Mouse (Mus musculus) macrophage (primary cell): ENCODE data around the gene Ebf1. TPM values are rescaled to one million over a fixed set of nuclear protein-coding genes. Genes with fewer than 3 reads are reported as not detected.

Experiments
- H3K27ac ChIP-seq: fragments of 350-480 bp; formaldehyde crosslinking; 2 replicates; pipeline ENCODE4 v1.9.0; 2021
- H3K36me3 ChIP-seq: fragments of 350-480 bp; formaldehyde crosslinking; 2 replicates; pipeline ENCODE4 v1.9.0; 2021; ENCODE audit errors: inconsistent target
- H3K4me3 ChIP-seq: fragments of 350-480 bp; formaldehyde crosslinking; 2 replicates; pipeline ENCODE4 v1.9.0; 2021; ENCODE audit errors: inconsistent target
- H3K79me2 ChIP-seq: fragments of 350-480 bp; formaldehyde crosslinking; 2 replicates; pipeline ENCODE4 v1.9.0; 2021; ENCODE audit errors: inconsistent target
- WGBS: methylation state at CpG from one replicate; pipeline ENCODE4 v1.1.7; 2026; ENCODE audit warnings: inconsistent platforms; ENCODE audit not compliant: missing documents; 5-methylcytosine and 5-hydroxymethylcytosine counted together
- polyA plus RNA-seq: library from polyadenylated mRNA; stranded (reverse); fragments of 250-400 nt; gene quantifications from 3 replicates; pipeline ENCODE4 v1.2.4, GENCODE M21; 2018; ENCODE audit warnings: inconsistent platforms

Ebf1 gene
- polyA plus RNA-seq, 1 experiment from 2014 or later = 0.04 TPM

- WGBS = 93% methylated on average over 5 of the region's 5 CpGs
- Histone ChIP-seq H3K27ac (no peak overlapping the region), H3K4me3 (no peak overlapping the region), H3K79me2 (no peaks in the 10 kb centered on the region), H3K36me3 (no peaks in the 10 kb centered on the region)
Measured at GRCm38 (mm10) chr11:44812193-44812746, 195.2 kb downstream of the Ebf1 start.

DNA sequence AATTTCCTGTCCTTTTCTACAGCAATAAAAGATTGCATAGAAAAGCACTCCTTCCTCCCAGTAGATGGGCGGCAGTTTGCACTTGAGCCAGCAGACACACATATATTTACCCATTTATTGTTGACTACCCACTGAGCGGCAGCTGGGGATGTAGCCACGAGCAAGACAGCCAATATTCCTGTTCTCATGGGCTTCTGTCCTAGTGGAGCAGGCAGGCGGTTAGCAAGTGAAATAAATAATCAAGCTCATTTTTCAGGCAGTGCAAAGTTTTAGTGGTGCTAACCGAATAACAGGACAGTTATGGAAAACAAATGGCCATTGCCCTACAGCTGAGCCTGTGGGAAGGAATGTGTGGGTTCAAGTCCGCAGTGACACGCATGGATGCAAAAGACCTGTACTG lies 196.4 kb downstream of the Ebf1 start:
- Histone ChIP-seq H3K4me3 (no peak overlapping the region), H3K36me3 (no peaks in the 10 kb centered on the region), H3K79me2 (no peaks in the 10 kb centered on the region), H3K27ac (no peak overlapping the region)
- 91% methylated on average over 7 of the region's 7 CpGs for WGBS

DNA sequence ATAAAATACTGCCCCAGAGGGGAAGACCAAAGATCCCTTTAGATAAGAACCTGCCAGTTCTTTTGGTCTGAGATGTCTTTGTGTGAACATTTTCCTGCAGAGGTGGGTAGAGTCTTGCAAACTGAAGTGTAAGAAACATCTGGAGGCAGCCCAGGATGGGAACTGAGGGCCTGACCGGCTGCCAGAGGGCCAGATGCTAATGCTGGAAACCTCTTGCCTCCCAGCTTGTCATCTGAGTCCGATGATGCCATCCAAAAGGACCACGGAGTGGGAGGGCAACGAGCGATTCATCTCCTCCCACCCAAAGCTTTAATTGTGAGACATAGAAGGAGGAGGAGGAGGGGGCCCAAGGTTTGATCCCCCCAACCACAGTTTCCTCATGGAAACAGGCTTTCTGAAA lies 197.7 kb downstream of the Ebf1 start:
- H3K27ac ChIP-seq = no peak overlapping the region
- 91% methylated on average over 5 of the region's 5 CpGs for WGBS
- no peaks in the 10 kb centered on the region for H3K36me3 ChIP-seq
- no peak overlapping the region for H3K4me3 ChIP-seq
- H3K79me2 ChIP-seq = no peaks in the 10 kb centered on the region

- H3K36me3 ChIP-seq = no peaks in the 10 kb centered on the region
- WGBS = 90% methylated on average over 4 of the region's 4 CpGs
- no peaks in the 10 kb centered on the region for H3K79me2 ChIP-seq
- H3K4me3 ChIP-seq = no peak overlapping the region
- no peak overlapping the region for H3K27ac ChIP-seq
Measured at GRCm38 (mm10) chr11:44815991-44816390, 198.9 kb downstream of the Ebf1 start.

DNA sequence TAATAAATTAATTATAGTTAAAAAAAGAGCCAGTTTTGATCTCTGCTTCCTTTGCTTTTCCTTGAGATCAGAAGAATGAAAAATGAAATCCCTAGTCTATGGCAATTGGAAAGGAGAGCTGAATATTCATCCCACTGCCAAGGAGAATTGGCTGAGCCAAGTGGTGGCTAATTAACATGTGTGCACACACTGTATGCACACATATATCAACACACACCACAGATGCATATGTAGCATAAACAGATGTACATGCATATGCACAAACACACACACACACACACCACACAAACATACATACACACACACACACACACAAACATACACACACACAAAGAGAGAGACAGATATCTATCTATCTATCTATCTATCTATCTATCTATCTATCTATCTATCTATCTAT lies 205.2 kb downstream of the Ebf1 start:
- no peaks in the 10 kb centered on the region for H3K79me2 ChIP-seq
- H3K27ac ChIP-seq = no peak overlapping the region
- no peak overlapping the region for H3K4me3 ChIP-seq
- no peaks in the 10 kb centered on the region for H3K36me3 ChIP-seq

DNA sequence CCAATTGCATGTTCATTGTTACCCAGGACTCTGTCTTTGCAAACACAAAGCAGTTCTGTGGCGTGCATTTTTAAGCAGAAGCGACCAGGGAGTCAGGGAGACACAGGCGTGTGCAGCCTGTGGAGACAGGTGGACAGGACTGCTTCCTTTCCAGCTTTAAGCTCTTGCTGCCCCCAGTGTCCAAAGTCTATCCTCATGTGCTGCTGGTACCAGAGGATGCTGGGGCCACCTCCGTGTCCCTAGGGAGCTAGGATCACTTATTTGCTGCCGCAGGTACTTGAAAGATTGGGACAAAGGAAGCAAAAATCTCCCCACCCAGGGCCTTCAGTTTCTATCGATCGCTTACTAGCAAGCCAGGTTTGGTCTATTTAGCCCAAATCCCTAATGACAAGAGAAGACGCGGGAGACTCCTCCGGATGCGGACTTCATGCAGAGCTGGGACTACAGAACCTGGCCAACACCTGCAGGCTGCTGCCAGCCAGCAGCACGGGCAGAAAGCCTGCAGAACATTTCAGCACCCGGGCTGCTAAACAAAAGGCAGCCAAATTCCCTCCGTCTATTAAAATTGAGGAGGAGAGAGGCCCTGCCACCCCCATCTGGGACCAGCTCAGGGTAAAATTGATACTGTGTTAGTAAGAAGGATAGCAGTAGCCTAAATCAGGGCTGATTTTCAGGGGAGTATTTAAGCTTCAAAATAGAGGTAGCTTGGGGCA lies 215.3 kb downstream of the Ebf1 start:
- no peaks in the 10 kb centered on the region for H3K79me2 ChIP-seq
- H3K36me3 ChIP-seq = no peaks in the 10 kb centered on the region
- WGBS = 58% methylated on average over 14 of the region's 14 CpGs
- no peak overlapping the region for H3K27ac ChIP-seq
- H3K4me3 ChIP-seq = no peak overlapping the region

DNA sequence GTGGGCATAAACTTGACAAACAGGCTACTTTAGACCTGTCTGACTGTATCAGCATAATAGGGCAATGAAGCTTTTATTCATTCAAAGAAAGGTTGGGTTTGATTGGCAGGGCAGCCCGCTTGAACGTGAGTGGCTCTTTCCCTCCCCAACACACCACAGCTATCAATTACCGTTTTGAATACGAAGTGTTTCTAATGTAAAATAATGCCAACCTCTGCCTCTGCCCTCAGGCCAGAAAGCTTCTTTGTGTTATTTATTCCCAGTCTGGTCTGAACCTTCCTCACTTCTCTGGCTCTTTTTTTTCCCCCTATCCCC lies 215.8 kb downstream of the Ebf1 start:
- H3K4me3 ChIP-seq = no peak overlapping the region
- 22% methylated on average over 4 of the region's 4 CpGs for WGBS
- no peaks in the 10 kb centered on the region for H3K79me2 ChIP-seq
- no peak overlapping the region for H3K27ac ChIP-seq
- H3K36me3 ChIP-seq = no peaks in the 10 kb centered on the region

DNA sequence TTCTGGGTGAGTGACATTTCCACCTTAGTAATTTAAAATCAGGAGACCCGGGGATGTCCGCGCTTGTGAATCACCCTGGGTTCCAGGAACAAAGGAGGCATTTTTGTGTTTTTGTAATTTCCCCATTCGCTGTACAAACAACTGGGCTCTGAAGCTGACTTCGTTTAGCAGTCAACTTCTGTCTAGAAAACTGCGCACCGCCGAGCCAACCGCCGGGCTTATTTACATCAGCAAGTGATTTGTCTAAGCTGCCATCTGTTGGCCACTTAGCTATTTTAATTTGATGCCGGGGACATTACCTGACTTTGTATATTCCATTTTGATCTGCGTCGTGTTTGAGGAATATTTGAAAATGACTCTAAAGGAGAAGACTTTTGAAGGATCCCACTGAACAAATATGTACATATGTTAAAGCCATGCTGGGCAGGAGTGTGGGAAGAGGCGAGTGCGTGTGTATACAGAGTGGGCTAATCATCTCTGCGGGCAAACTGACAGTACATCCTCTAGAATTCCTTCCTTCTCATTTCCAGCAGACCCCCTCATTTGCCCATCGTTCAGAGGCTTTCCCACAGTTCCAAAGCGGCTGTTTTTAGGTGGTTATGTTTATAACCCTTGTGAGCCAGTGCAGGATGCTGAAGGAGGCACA lies 216.4 kb downstream of the Ebf1 start:
- 31% methylated on average over 16 of the region's 18 CpGs for WGBS
- no peaks in the 10 kb centered on the region for H3K36me3 ChIP-seq
- H3K79me2 ChIP-seq = no peaks in the 10 kb centered on the region

GRCm38 (mm10) chr11:44835166-44835565 lies 218.0 kb downstream of the Ebf1 start:
- WGBS = 72% methylated on average over 5 of the region's 5 CpGs
- Histone ChIP-seq H3K27ac (no peak overlapping the region), H3K4me3 (no peak overlapping the region), H3K36me3 (no peaks in the 10 kb centered on the region), H3K79me2 (no peaks in the 10 kb centered on the region)

More for the DNA sequence above, 216.4 kb downstream of the Ebf1 start:
- H3K27ac ChIP-seq = no peak overlapping the region
- no peak overlapping the region for H3K4me3 ChIP-seq

- H3K36me3 ChIP-seq = no peaks in the 10 kb centered on the region
- no peaks in the 10 kb centered on the region for H3K79me2 ChIP-seq
- H3K27ac ChIP-seq = no peak overlapping the region
- H3K4me3 ChIP-seq = no peak overlapping the region
- WGBS = 94% methylated on average over 2 of the region's 2 CpGs
Measured at GRCm38 (mm10) chr11:44837592-44837991, 220.5 kb downstream of the Ebf1 start.

DNA sequence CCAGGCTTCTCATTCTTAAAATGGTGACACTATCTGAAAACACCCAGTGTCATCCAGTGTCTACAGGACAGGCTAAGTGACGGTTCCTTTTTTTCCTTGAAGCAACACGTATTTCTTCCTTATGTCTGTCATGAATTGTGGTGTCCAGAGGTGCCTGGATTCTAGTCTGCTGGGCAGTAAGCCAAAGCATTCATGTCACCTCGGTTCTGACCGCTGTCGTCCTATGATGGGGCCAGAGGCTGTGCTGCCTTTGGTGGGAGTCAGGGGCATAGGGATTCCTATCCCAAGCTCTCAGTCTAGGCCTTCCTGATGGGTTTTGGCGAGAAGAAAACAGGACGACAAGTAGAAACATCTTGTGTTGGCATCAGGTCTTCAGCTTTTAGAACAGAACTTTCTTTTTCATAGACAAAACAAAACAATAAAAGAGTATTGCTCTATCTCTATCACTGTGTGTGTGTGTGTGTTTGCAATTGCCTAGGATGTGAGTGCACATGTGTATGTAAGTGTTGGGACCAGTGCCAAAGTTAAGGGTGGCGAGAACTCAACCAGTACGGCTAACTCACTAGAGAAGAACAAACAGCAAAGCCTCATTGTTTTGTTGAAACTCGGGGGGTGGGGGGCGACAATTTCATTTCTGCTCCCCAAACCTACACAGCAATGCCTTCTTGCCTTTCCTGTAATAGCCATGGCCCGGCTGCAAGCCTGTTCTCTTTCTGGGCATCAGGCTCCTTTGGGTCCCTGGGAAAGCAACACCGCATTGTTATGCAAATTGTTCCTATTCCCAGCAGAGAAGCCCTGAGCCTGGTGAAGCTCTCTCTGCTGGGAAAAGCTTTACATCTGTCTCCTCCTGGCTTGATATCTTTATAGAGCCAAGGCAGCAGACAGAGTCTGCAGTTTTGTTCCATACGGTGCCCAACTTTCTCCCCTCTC lies 224.3 kb downstream of the Ebf1 start:
- H3K79me2 ChIP-seq = no peaks in the 10 kb centered on the region
- 78% methylated on average over 14 of the region's 14 CpGs for WGBS
- no peak overlapping the region for H3K4me3 ChIP-seq
- H3K27ac ChIP-seq = no peak overlapping the region
- no peaks in the 10 kb centered on the region for H3K36me3 ChIP-seq

GRCm38 (mm10) chr11:44851874-44852273 lies 234.8 kb downstream of the Ebf1 start:
- 77% methylated on average over 3 of the region's 3 CpGs for WGBS
- no peaks in the 10 kb centered on the region for H3K36me3 ChIP-seq
- no peak overlapping the region for H3K4me3 ChIP-seq
- no peaks in the 10 kb centered on the region for H3K79me2 ChIP-seq
- no peak overlapping the region for H3K27ac ChIP-seq

- Histone ChIP-seq H3K27ac (no peak overlapping the region), H3K4me3 (no peak overlapping the region), H3K79me2 (no peaks in the 10 kb centered on the region), H3K36me3 (no peaks in the 10 kb centered on the region)
- WGBS = 88% methylated on average over 10 of the region's 10 CpGs
Measured at GRCm38 (mm10) chr11:44852921-44853320, 235.8 kb downstream of the Ebf1 start.

DNA sequence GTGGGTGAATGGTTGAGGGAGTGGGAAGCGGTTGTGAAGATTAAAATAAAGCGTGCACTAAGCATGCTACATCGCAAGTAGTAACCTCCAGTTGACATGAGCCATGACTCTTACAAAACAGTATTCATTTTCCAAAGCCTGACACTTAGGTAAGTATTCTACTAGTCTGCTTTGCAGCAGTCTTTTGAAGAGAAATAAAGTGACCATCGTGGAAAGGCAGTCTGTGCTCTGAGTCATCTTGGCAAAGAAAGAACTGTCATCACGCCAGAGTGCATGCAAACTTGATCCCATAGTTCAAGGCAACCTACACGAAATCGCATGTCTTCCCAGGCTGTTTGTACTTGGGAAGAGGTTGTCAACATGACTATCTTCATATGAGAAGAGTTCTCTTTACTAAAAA lies 237.4 kb downstream of the Ebf1 start:
- 85% methylated on average over 7 of the region's 7 CpGs for WGBS
- H3K4me3 ChIP-seq = no peak overlapping the region
- H3K36me3 ChIP-seq = no peaks in the 10 kb centered on the region
- H3K79me2 ChIP-seq = no peaks in the 10 kb centered on the region
- no peak overlapping the region for H3K27ac ChIP-seq

- H3K27ac ChIP-seq = no peak overlapping the region
- H3K79me2 ChIP-seq = no peaks in the 10 kb centered on the region
- no peak overlapping the region for H3K4me3 ChIP-seq
- no peaks in the 10 kb centered on the region for H3K36me3 ChIP-seq
- WGBS = 94% methylated on average over 5 of the region's 5 CpGs
Measured at GRCm38 (mm10) chr11:44861108-44861507, 244.0 kb downstream of the Ebf1 start.
